Mouse (Mus musculus) G1E (cell line): ENCODE results near the gene Igsf3. TPM values are rescaled to one million over a fixed set of nuclear protein-coding genes. Genes with fewer than 3 reads are reported as not detected.

Experiments used
- ATAC-seq: 2 replicates; pipeline ENCODE4 v1.8.0; 2016; ENCODE audit warnings: mild to moderate bottlenecking; ENCODE audit not compliant: insufficient number of reproducible peaks, poor library complexity, low FRiP score, severe bottlenecking; ENCODE audit errors: extremely low read depth
- DNase-seq: peaks from one replicate; pipeline ENCODE4 v3.0.0; 2012; ENCODE audit warnings: low spot score
- H3K27me3 ChIP-seq: 2 replicates; pipeline ENCODE4 v1.6.1; 2012; ENCODE audit warnings: mild to moderate bottlenecking, low read length, inconsistent platforms; ENCODE audit not compliant: insufficient read depth
- H3K36me3 ChIP-seq: replicated peaks from 2 replicates; pipeline ENCODE3; 2012; ENCODE audit warnings: mild to moderate bottlenecking, inconsistent platforms
- H3K4me1 ChIP-seq: 2 replicates; pipeline ENCODE4 v1.6.1; 2012; ENCODE audit warnings: low read depth, low read length, inconsistent platforms, mixed read lengths; ENCODE audit not compliant: insufficient read depth
- H3K4me3 ChIP-seq: 2 replicates; pipeline ENCODE4 v1.5.1; 2012; ENCODE audit warnings: low read depth, mild to moderate bottlenecking, inconsistent platforms, low read length, moderate library complexity, mixed read lengths
- H3K9me3 ChIP-seq: replicated peaks from 2 replicates; pipeline ENCODE4 v1.6.1; 2012; ENCODE audit warnings: inconsistent platforms
- CTCF ChIP-seq: IDR thresholded peaks from 2 replicates; pipeline ENCODE4 v1.5.1; 2012; ENCODE audit warnings: low read depth, low read length, inconsistent platforms, mixed read lengths
- GATA1 ChIP-seq: IDR thresholded peaks from 2 replicates; pipeline ENCODE4 v1.6.1; 2012; ENCODE audit warnings: borderline replicate concordance, low read length, inconsistent platforms, mixed read lengths
- GATA2 ChIP-seq: IDR thresholded peaks from 2 replicates; pipeline ENCODE4 v1.6.1; 2012; ENCODE audit warnings: low read depth, low read length, inconsistent platforms, borderline replicate concordance
- POLR2AphosphoS5 ChIP-seq: IDR thresholded peaks from 2 replicates; pipeline ENCODE4 v1.6.1; 2012; ENCODE audit warnings: low read depth, low read length, inconsistent platforms; ENCODE audit not compliant: insufficient replicate concordance
- TAL1 ChIP-seq: conservative IDR thresholded peaks from 2 replicates; pipeline ENCODE4 v1.6.1; 2012; ENCODE audit warnings: low read depth, low read length, inconsistent platforms, mixed read lengths
- polyA plus RNA-seq: library from polyadenylated mRNA; stranded (reverse); fragments of >175 nt; gene quantifications from 2 replicates; pipeline ENCODE4 v1.2.3, GENCODE M21; 2012
- total RNA-seq, 2 experiments: library from RNA; stranded (forward) in 1 of 2; stranded (reverse) in 1 of 2; fragments of 200-1000 nt in 1 of 2; fragments of >200 nt in 1 of 2; fragmentation: Nextera tagmentation in 1 of 2; gene quantifications; 2 replicates each; pipeline ENCODE4 v1.2.3; 2014 to 2017

The Igsf3 gene
- total and polyA plus RNA-seq, 3 experiments, result 14.6 to 33.0 (median 19.1) TPM

GRCm38 (mm10) chr3:101510632-101511031 lies 133.7 kb downstream of the Igsf3 start:
- TF ChIP-seq GATA2 (no peak), GATA1 (no peak), CTCF (no peak), TAL1 (no peak), POLR2AphosphoS5 (no peak)
- no peak for ATAC-seq
- H3K9me3 ChIP-seq, result no peaks in the 10 kb centered on the region
- no peaks in the 10 kb centered on the region for H3K36me3 ChIP-seq
- peaks cover 12% of the 10 kb centered on the region; the same call in 1 of the 2 replicates for H3K4me1 ChIP-seq
- DNase-seq, result no peak
- no peak overlapping the region for H3K4me3 ChIP-seq
- H3K27me3 ChIP-seq, result peaks cover 28% of the 10 kb centered on the region

Other genes starting within 250 kb of the Igsf3 start
- not detected in 2 replicates for gene Cd2, start 89.1 kb upstream of the Igsf3 start, total RNA-seq (2014; fragmentation: Nextera tagmentation)
- gene Cd2, start 89.1 kb upstream of the Igsf3 start, total RNA-seq (2017), result 0.33 TPM in 1 of 2 replicates, not detected in the other
- not detected in 2 replicates for gene Cd2, start 89.1 kb upstream of the Igsf3 start, polyA plus RNA-seq
- 49.3 and 50.5 TPM in 2 replicates for gene Atp1a1, start 227.6 kb downstream of the Igsf3 start, total RNA-seq (2014; fragmentation: Nextera tagmentation)
- 71.8 and 76.1 TPM in 2 replicates for gene Atp1a1, start 227.6 kb downstream of the Igsf3 start, total RNA-seq (2017)
- 187 and 225 TPM in 2 replicates for gene Atp1a1, start 227.6 kb downstream of the Igsf3 start, polyA plus RNA-seq